Mouse (Mus musculus): ENCODE measurements around the gene Aacs.

GRCm38 (mm10) chr5:125545090-125545489 lies 69.5 kb downstream of the Aacs start:
- TF ChIP-seq GATA1 (IDR thresholded peaks at IDR 0.05; ENCODE audit: borderline replicate concordance, low read length) (no peak), FLI1 (IDR thresholded peaks at IDR 0.05; ENCODE audit: low read length) (no peak)
